Mouse (Mus musculus) left cerebral cortex, adult 6 months (tissue): ENCODE results near the gene Marco. TPM values are rescaled to one million over a fixed set of nuclear protein-coding genes. Genes with fewer than 3 reads are reported as not detected.

ENCODE experiments used
- long read RNA-seq, 2 experiments: library from polyadenylated mRNA; unstranded; transcript quantifications; one replicate each; pipeline ENCODE4 v2.0.0; 2019 to 2020
- polyA plus RNA-seq: library from polyadenylated mRNA; unstranded; fragments of <200 nt; fragmentation: Nextera tagmentation; gene quantifications from 2 replicates; pipeline ENCODE4 v1.2.3, GENCODE M21; 2021

Gene Marco
- not detected in 2 replicates for polyA plus RNA-seq
- long read RNA-seq, experiment 1: 0 reads
- long read RNA-seq, experiment 2: 0 reads

DNA sequence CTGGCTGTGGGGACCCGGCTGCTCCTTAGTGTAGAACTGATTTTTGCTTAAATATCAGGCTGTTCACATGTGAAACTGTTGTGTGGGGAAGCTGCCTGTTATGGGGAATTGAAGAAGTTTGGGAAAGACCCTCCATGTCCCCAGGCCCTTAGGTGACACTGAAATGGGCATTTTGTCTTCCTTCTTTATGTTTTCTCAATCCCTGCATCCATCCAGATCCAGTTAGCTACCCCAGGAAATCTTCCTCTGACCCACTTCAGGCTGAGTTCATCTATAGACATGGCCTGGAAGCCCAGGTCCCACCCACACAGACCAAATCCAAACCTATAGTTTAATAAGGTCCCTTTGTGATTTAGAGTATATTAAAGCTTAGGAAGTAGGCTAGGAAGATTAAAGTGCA is at the start of gene Marco:
Gene Marco, minus strand, starts transcription at position 101 of the 400 bp plus-strand sequence.

Other genes with a start within 250 kb of the Marco start
- gene Steap3, start 232.3 kb downstream of the Marco start, polyA plus RNA-seq: 4.7 and 5.5 TPM in 2 replicates
- gene C1ql2, start 164.4 kb downstream of the Marco start, polyA plus RNA-seq: 2.1 and 3.5 TPM in 2 replicates
- not detected in 2 replicates for gene En1, start 97.4 kb upstream of the Marco start, polyA plus RNA-seq